Mouse (Mus musculus) embryonic facial prominence, embryonic 10.5 days (tissue): Measurements from ENCODE around the gene Clstn2. TPM values are rescaled to one million over a fixed set of nuclear protein-coding genes. Genes with fewer than 3 reads are reported as not detected.

Experiments used
- DNase-seq: peaks from one replicate; pipeline ENCODE4 v3.0.0-alpha.2; 2017; ENCODE audit warnings: low spot score
- H3K27ac ChIP-seq: fragments of 300-500 bp; sonication (generic); replicated peaks from 2 replicates; pipeline ENCODE4 v1.5.1; 2016; ENCODE audit warnings: mild to moderate bottlenecking
- H3K27me3 ChIP-seq: fragments of 300-500 bp; sonication (generic); replicated peaks from 2 replicates; pipeline ENCODE4 v1.6.1; 2016; ENCODE audit warnings: low read depth, mild to moderate bottlenecking; ENCODE audit not compliant: poor library complexity, severe bottlenecking
- H3K36me3 ChIP-seq: fragments of 300-500 bp; sonication (generic); replicated peaks from 2 replicates; pipeline ENCODE4 v1.6.1; 2016; ENCODE audit warnings: mild to moderate bottlenecking, moderate library complexity
- H3K4me1 ChIP-seq: fragments of 300-500 bp; sonication (generic); 2 replicates; pipeline ENCODE4 v1.6.1; 2016
- H3K4me3 ChIP-seq: fragments of 300-500 bp; sonication (generic); 2 replicates; pipeline ENCODE4 v1.5.1; 2016; ENCODE audit warnings: mild to moderate bottlenecking, moderate library complexity
- H3K9me3 ChIP-seq: fragments of 300-500 bp; sonication (generic); 2 replicates; pipeline ENCODE4 v1.6.1; 2016; ENCODE audit warnings: mild to moderate bottlenecking
- WGBS: fragments of 180-500 bp; shearing (Covaris S2); methylation state at CpG from one replicate; pipeline ENCODE4 v1.1.7; 2016; 5-methylcytosine and 5-hydroxymethylcytosine counted together
- polyA plus RNA-seq: library from polyadenylated mRNA; unstranded; fragments of >200 nt; fragmentation: Nextera tagmentation; extraction: Ambion mirVana; gene quantifications from 2 replicates; pipeline ENCODE4 v1.2.1, GENCODE M21; 2016

Clstn2 gene
- polyA plus RNA-seq, 1 experiment from 2014 or later, result 0.76 TPM

- H3K9me3 ChIP-seq, result no peaks in the 10 kb centered on the region
- H3K4me1 ChIP-seq, result no peaks in the 10 kb centered on the region
- 80% methylated on average over 2 of the region's 2 CpGs for WGBS
- H3K27me3 ChIP-seq, result no peaks in the 10 kb centered on the region
- no peaks in the 10 kb centered on the region for H3K36me3 ChIP-seq
- no peak overlapping the region for H3K4me3 ChIP-seq
- no peak overlapping the region for H3K27ac ChIP-seq
- DNase-seq, result no peak
Measured at GRCm38 (mm10) chr9:97746574-97746973, 286.4 kb downstream of the Clstn2 start.

- Histone ChIP-seq H3K27me3 (no peaks in the 10 kb centered on the region), H3K9me3 (no peaks in the 10 kb centered on the region), H3K4me3 (no peak overlapping the region), H3K27ac (no peak overlapping the region), H3K4me1 (peaks cover 3% of the 10 kb centered on the region), H3K36me3 (no peaks in the 10 kb centered on the region)
- WGBS, result 82% methylated on average over 3 of the region's 3 CpGs
- no peak for DNase-seq
Measured at GRCm38 (mm10) chr9:97727715-97728486, 305.1 kb downstream of the Clstn2 start.

GRCm38 (mm10) chr9:97717728-97718127, 315.3 kb downstream of the Clstn2 start:
- no peaks in the 10 kb centered on the region for H3K27me3 ChIP-seq
- no peak for DNase-seq
- H3K9me3 ChIP-seq, result no peaks in the 10 kb centered on the region
- no peak overlapping the region for H3K27ac ChIP-seq
- no peaks in the 10 kb centered on the region for H3K36me3 ChIP-seq
- no peak overlapping the region for H3K4me3 ChIP-seq
- H3K4me1 ChIP-seq, result no peaks in the 10 kb centered on the region

- DNase-seq, result no peak
- Histone ChIP-seq H3K9me3 (no peaks in the 10 kb centered on the region), H3K4me1 (no peaks in the 10 kb centered on the region), H3K36me3 (no peaks in the 10 kb centered on the region), H3K27me3 (no peaks in the 10 kb centered on the region), H3K4me3 (no peak overlapping the region), H3K27ac (no peak overlapping the region)
- WGBS, result 87% methylated on average over 7 of the region's 7 CpGs
Measured at GRCm38 (mm10) chr9:97717005-97717404, 316.0 kb downstream of the Clstn2 start.

- no peak for DNase-seq
- H3K27me3 ChIP-seq, result no peaks in the 10 kb centered on the region
- H3K9me3 ChIP-seq, result no peaks in the 10 kb centered on the region
- H3K36me3 ChIP-seq, result no peaks in the 10 kb centered on the region
- no peak overlapping the region for H3K4me3 ChIP-seq
- no peaks in the 10 kb centered on the region for H3K4me1 ChIP-seq
- 93% methylated on average over 3 of the region's 3 CpGs for WGBS
- no peak overlapping the region for H3K27ac ChIP-seq
Measured at GRCm38 (mm10) chr9:97712888-97713287, 320.1 kb downstream of the Clstn2 start.

- H3K4me1 ChIP-seq, result no peaks in the 10 kb centered on the region
- DNase-seq, result no peak
- 61% methylated on average over 4 of the region's 4 CpGs for WGBS
Measured at GRCm38 (mm10) chr9:97703901-97704503, 329.0 kb downstream of the Clstn2 start.

GRCm38 (mm10) chr9:97702989-97703388, 330.0 kb downstream of the Clstn2 start:
- Histone ChIP-seq H3K27me3 (peaks cover 8% of the 10 kb centered on the region; the same call in 1 of the 2 replicates), H3K4me3 (no peak overlapping the region), H3K36me3 (no peaks in the 10 kb centered on the region), H3K4me1 (no peaks in the 10 kb centered on the region), H3K27ac (no peak overlapping the region), H3K9me3 (no peaks in the 10 kb centered on the region)
- DNase-seq, result no peak
- WGBS, result 86% methylated on average over 2 of the region's 2 CpGs

More at GRCm38 (mm10) chr9:97703901-97704503, 329.0 kb downstream of the Clstn2 start:
- H3K27me3 ChIP-seq, result peaks cover 8% of the 10 kb centered on the region; the same call in 1 of the 2 replicates
- H3K9me3 ChIP-seq, result no peaks in the 10 kb centered on the region
- H3K4me3 ChIP-seq, result no peak overlapping the region
- H3K27ac ChIP-seq, result no peak overlapping the region
- no peaks in the 10 kb centered on the region for H3K36me3 ChIP-seq

- H3K9me3 ChIP-seq, result no peaks in the 10 kb centered on the region
- H3K36me3 ChIP-seq, result no peaks in the 10 kb centered on the region
- H3K4me3 ChIP-seq, result no peak overlapping the region
- H3K27me3 ChIP-seq, result peaks cover 8% of the 10 kb centered on the region; the same call in 1 of the 2 replicates
- no peak overlapping the region for H3K27ac ChIP-seq
- no peak for DNase-seq
- 86% methylated on average over 3 of the region's 3 CpGs for WGBS
- no peaks in the 10 kb centered on the region for H3K4me1 ChIP-seq
Measured at GRCm38 (mm10) chr9:97699983-97700382, 333.0 kb downstream of the Clstn2 start.

- Histone ChIP-seq H3K9me3 (no peaks in the 10 kb centered on the region), H3K36me3 (no peaks in the 10 kb centered on the region), H3K4me3 (no peak overlapping the region), H3K4me1 (no peaks in the 10 kb centered on the region), H3K27ac (no peak overlapping the region), H3K27me3 (peaks cover 8% of the 10 kb centered on the region; the same call in 1 of the 2 replicates)
- 79% methylated on average over 2 of the region's 2 CpGs for WGBS
- no peak for DNase-seq
Measured at GRCm38 (mm10) chr9:97699020-97699419, 334.0 kb downstream of the Clstn2 start.

- Histone ChIP-seq H3K27ac (no peak overlapping the region), H3K36me3 (no peaks in the 10 kb centered on the region), H3K4me3 (no peak overlapping the region), H3K9me3 (no peaks in the 10 kb centered on the region), H3K4me1 (no peaks in the 10 kb centered on the region), H3K27me3 (peaks cover 6% of the 10 kb centered on the region; the same call in 1 of the 2 replicates)
- DNase-seq, result no peak
- WGBS, result 94% methylated on average over 10 of the region's 10 CpGs
Measured at GRCm38 (mm10) chr9:97698071-97698470, 334.9 kb downstream of the Clstn2 start.

GRCm38 (mm10) chr9:97696655-97697235, 336.2 kb downstream of the Clstn2 start:
- WGBS, result 84% methylated on average over 5 of the region's 5 CpGs
- Histone ChIP-seq H3K4me1 (no peaks in the 10 kb centered on the region), H3K27me3 (no peaks in the 10 kb centered on the region), H3K9me3 (no peaks in the 10 kb centered on the region), H3K36me3 (no peaks in the 10 kb centered on the region), H3K27ac (no peak overlapping the region), H3K4me3 (no peak overlapping the region)
- DNase-seq, result no peak

GRCm38 (mm10) chr9:97695278-97695677, 337.7 kb downstream of the Clstn2 start:
- WGBS, result 69% methylated on average over 1 of the region's 1 CpGs
- Histone ChIP-seq H3K27me3 (no peaks in the 10 kb centered on the region), H3K27ac (no peak overlapping the region), H3K36me3 (no peaks in the 10 kb centered on the region), H3K4me1 (no peaks in the 10 kb centered on the region), H3K9me3 (no peaks in the 10 kb centered on the region), H3K4me3 (no peak overlapping the region)
- DNase-seq, result no peak
